In genomic region chr12:54492737-54493136, GRCm38 (mm10) we compare ENCODE assay signal across 13 mouse cellular contexts.
DNase-seq lines count a peak whose midpoint lies in the region; ATAC-seq lines count a peak whose summit lies in the region.
"Had no signal": no experiment of that assay in that cellular context is flagged by ENCODE, and none has a peak within 500 bp of the region (broad histone marks: within the 10 kb centered on the region; RNA-seq: fewer than 3 reads in every experiment).

No protein-coding gene starts in this region.

- H3K9ac ChIP-seq in kidney, embryonic 15.5 days, result no peak overlapping the region
- no peak overlapping the region for H3K9ac ChIP-seq in forebrain, embryonic 14.5 days (ENCODE audit: low read length)
- H3K9ac ChIP-seq: forebrain, postnatal 0 days; liver, embryonic 15.5 days; midbrain, embryonic 12.5 days; neural tube, embryonic 12.5 days had no signal

- peak; percentile 16 for DNase-seq in cerebellum, adult 11-12 months
- no peak for DNase-seq in kidney, adult 9 months
- DNase-seq in cerebellum, postnatal 14 days, result peak; percentile 46 to 56
- DNase-seq in gastrocnemius, postnatal 4 days (ENCODE audit: low spot score in 2 of 2), result peak; percentile 18 to 28
- DNase-seq in urinary bladder, adult 2 months (ENCODE audit: low spot score), result no peak
- no peak for DNase-seq in forebrain, embryonic 14.5 days (ENCODE audit: low spot score)
- DNase-seq: forebrain, postnatal 0 days had no signal

- no peak overlapping the region for H3K4me3 ChIP-seq in kidney, embryonic 15.5 days (replicated peaks)
- H3K4me3 ChIP-seq in forebrain, embryonic 14.5 days (ENCODE audit: low read depth, low read length), result no peak overlapping the region
- H3K4me3 ChIP-seq: liver, embryonic 15.5 days; midbrain, embryonic 12.5 days; neural tube, embryonic 12.5 days had no signal

- H3K9me3 ChIP-seq in kidney, embryonic 15.5 days (replicated peaks), result no peaks in the 10 kb centered on the region
- no peaks in the 10 kb centered on the region for H3K9me3 ChIP-seq in forebrain, embryonic 14.5 days (replicated peaks; ENCODE audit: control insufficient read depth, low read length)
- H3K9me3 ChIP-seq: liver, embryonic 15.5 days; midbrain, embryonic 12.5 days; neural tube, embryonic 12.5 days had no signal

- peaks cover 6% of the 10 kb centered on the region; the same call in 1 of the 2 replicates for H3K4me1 ChIP-seq in kidney, embryonic 15.5 days
- H3K4me1 ChIP-seq in forebrain, embryonic 14.5 days (ENCODE audit: control insufficient read depth, insufficient read depth, low read length), result no peaks in the 10 kb centered on the region
- H3K4me1 ChIP-seq: liver, embryonic 15.5 days; midbrain, embryonic 12.5 days; neural tube, embryonic 12.5 days had no signal

- no peak overlapping the region for H3K4me2 ChIP-seq in kidney, embryonic 15.5 days
- H3K4me2 ChIP-seq in forebrain, embryonic 14.5 days (ENCODE audit: low read length), result no peak overlapping the region
- H3K4me2 ChIP-seq: liver, embryonic 15.5 days; midbrain, embryonic 12.5 days; neural tube, embryonic 12.5 days had no signal

- H3K27me3 ChIP-seq in kidney, embryonic 15.5 days, result peaks cover 20% of the 10 kb centered on the region
- H3K27me3 ChIP-seq in forebrain, embryonic 14.5 days (replicated peaks; ENCODE audit: control insufficient read depth, insufficient read depth, low read length), result no peaks in the 10 kb centered on the region
- H3K27me3 ChIP-seq: liver, embryonic 15.5 days; neural tube, embryonic 12.5 days had no signal

- ATAC-seq in cerebellum, adult (ENCODE audit: insufficient number of reproducible peaks, low FRiP score, low TSS enrichment), result no peak
- ATAC-seq in kidney, embryonic 15.5 days (replicated peaks; ENCODE audit: low FRiP score), result no peak; the same call in 1 of the 2 replicates
- ATAC-seq in forebrain, embryonic 14.5 days, result no peak
- ATAC-seq: forebrain, postnatal 0 days had no signal

- 40% methylated on average over 10 of the region's 10 CpGs for WGBS in kidney, embryonic 15.5 days
- WGBS in forebrain, embryonic 14.5 days, result 46% methylated on average over 10 of the region's 10 CpGs

- no peaks in the 10 kb centered on the region for H3K36me3 ChIP-seq in kidney, embryonic 15.5 days
- no peaks in the 10 kb centered on the region for H3K36me3 ChIP-seq in forebrain, embryonic 14.5 days (ENCODE audit: control insufficient read depth, insufficient read depth, low read length)
- H3K36me3 ChIP-seq: liver, embryonic 15.5 days; midbrain, embryonic 12.5 days; neural tube, embryonic 12.5 days had no signal

- H3K27ac ChIP-seq in kidney, embryonic 15.5 days, result 0 out of 2 replicates have a peak overlapping the region, but pooled peaks have one; percentile 14
- no peak overlapping the region for H3K27ac ChIP-seq in forebrain, embryonic 14.5 days (ENCODE audit: low read depth, low read length)
- H3K27ac ChIP-seq: kidney, postnatal 0 days; liver, embryonic 15.5 days; midbrain, embryonic 12.5 days; neural tube, embryonic 12.5 days had no signal

Comparison
In these comparisons a context has a peak if more than half of its experiments do, and no peak if none do; other contexts are left out.
1. DNase-seq: peak in cerebellum, adult 11-12 months (single experiment), cerebellum, postnatal 14 days (2 of 2) and gastrocnemius, postnatal 4 days (2 of 2); none in kidney, adult 9 months (single experiment), urinary bladder, adult 2 months (single experiment) and forebrain, embryonic 14.5 days (single experiment).